Mouse (Mus musculus) urinary bladder, postnatal 4 days (tissue): ENCODE data around the gene Fadd.

Experiments used
- DNase-seq, 2 experiments: peaks; one replicate each; pipeline ENCODE4 v3.0.0; 2021 to 2022; ENCODE audit warnings: low spot score in 2 of 2

Fadd gene

GRCm38 (mm10) chr7:144577876-144578275 is 4.4 kb downstream of the Fadd start:
- DNase-seq, result no peak

- DNase-seq, result no peak
Observed at GRCm38 (mm10) chr7:144572234-144572633, 10.0 kb downstream of the Fadd start.

- no peak for DNase-seq
Observed at GRCm38 (mm10) chr7:144571598-144571997, 10.7 kb downstream of the Fadd start.

- DNase-seq, result peak in 1 of 2 experiments; percentile 40
Observed at GRCm38 (mm10) chr7:144569428-144569827, 12.8 kb downstream of the Fadd start.

GRCm38 (mm10) chr7:144568091-144568490 is 14.2 kb downstream of the Fadd start:
- no peak for DNase-seq

- DNase-seq, result no peak
Observed at GRCm38 (mm10) chr7:144566921-144567682, 15.2 kb downstream of the Fadd start.

GRCm38 (mm10) chr7:144563456-144564155 is 18.7 kb downstream of the Fadd start:
- DNase-seq, result no peak

GRCm38 (mm10) chr7:144562016-144562415 is 20.2 kb downstream of the Fadd start:
- DNase-seq, result no peak

GRCm38 (mm10) chr7:144560594-144560993 is 21.7 kb downstream of the Fadd start:
- no peak for DNase-seq

GRCm38 (mm10) chr7:144558552-144558951 is 23.7 kb downstream of the Fadd start:
- no peak for DNase-seq

GRCm38 (mm10) chr7:144554123-144554472 is 28.2 kb downstream of the Fadd start:
- no peak for DNase-seq

GRCm38 (mm10) chr7:144553237-144554122 is 28.8 kb downstream of the Fadd start, which contains the start of gene Ppfia1:
Ppfia1 (minus strand) TSS chr7:144553729.
- DNase-seq, result peak; percentile 96 to 98

GRCm38 (mm10) chr7:144552274-144552673 is 30.0 kb downstream of the Fadd start:
- DNase-seq, result no peak

GRCm38 (mm10) chr7:144550811-144551210 is 31.5 kb downstream of the Fadd start:
- DNase-seq, result no peak

GRCm38 (mm10) chr7:144549904-144550566 is 32.2 kb downstream of the Fadd start:
- DNase-seq, result no peak

- no peak for DNase-seq
Observed at GRCm38 (mm10) chr7:144545231-144545630, 37.0 kb downstream of the Fadd start.

- DNase-seq, result no peak
Observed at GRCm38 (mm10) chr7:144541351-144541750, 40.9 kb downstream of the Fadd start.

GRCm38 (mm10) chr7:144539146-144539545 is 43.1 kb downstream of the Fadd start:
- no peak for DNase-seq

GRCm38 (mm10) chr7:144538030-144538644 is 44.1 kb downstream of the Fadd start:
- DNase-seq, result no peak

- no peak for DNase-seq
Observed at GRCm38 (mm10) chr7:144536367-144536766, 45.9 kb downstream of the Fadd start.

GRCm38 (mm10) chr7:144534773-144535172 is 47.5 kb downstream of the Fadd start:
- DNase-seq, result no peak
